Mouse (Mus musculus): Measurements from ENCODE around the gene Ttc8. TPM values are rescaled to one million over a fixed set of nuclear protein-coding genes. Genes with fewer than 3 reads are reported as not detected.

The Ttc8 gene
- polyA plus RNA-seq, 1 experiment from 2014 or later: 10.8 TPM

- no peaks in the 10 kb centered on the region for H3K9me3 ChIP-seq (ENCODE audit: control insufficient read depth, low read length)
- H3K4me2 ChIP-seq: no peak overlapping the region
- H3K27ac ChIP-seq (ENCODE audit: low read depth, low read length): no peak overlapping the region
- no peak for ATAC-seq (replicated peaks; ENCODE audit: low FRiP score)
- no peaks in the 10 kb centered on the region for H3K4me1 ChIP-seq (replicated peaks; ENCODE audit: control insufficient read depth, insufficient read depth, low read length)
- WGBS: 83% methylated on average over 2 of the region's 2 CpGs
- DNase-seq (ENCODE audit: low spot score): no peak
- H3K9ac ChIP-seq (ENCODE audit: low read depth, low read length): no peak overlapping the region
- H3K4me3 ChIP-seq (ENCODE audit: low read depth, low read length): no peak overlapping the region
- H3K27me3 ChIP-seq (replicated peaks; ENCODE audit: control insufficient read depth, insufficient read depth, low read length): no peaks in the 10 kb centered on the region
- H3K36me3 ChIP-seq (ENCODE audit: control insufficient read depth, insufficient read depth, low read length): no peaks in the 10 kb centered on the region
Measured at GRCm38 (mm10) chr12:98956951-98957350, 36.6 kb downstream of the Ttc8 start.

- DNase-seq (ENCODE audit: low spot score): no peak
- no peak for ATAC-seq (replicated peaks; ENCODE audit: low FRiP score)
- Histone ChIP-seq H3K4me2 (no peak overlapping the region), H3K9ac (ENCODE audit: low read depth, low read length) (no peak overlapping the region), H3K36me3 (ENCODE audit: control insufficient read depth, insufficient read depth, low read length) (no peaks in the 10 kb centered on the region), H3K9me3 (ENCODE audit: control insufficient read depth, low read length) (no peaks in the 10 kb centered on the region), H3K4me1 (replicated peaks; ENCODE audit: control insufficient read depth, insufficient read depth, low read length) (no peaks in the 10 kb centered on the region), H3K4me3 (ENCODE audit: low read depth, low read length) (no peak overlapping the region), H3K27me3 (replicated peaks; ENCODE audit: control insufficient read depth, insufficient read depth, low read length) (no peaks in the 10 kb centered on the region), H3K27ac (ENCODE audit: low read depth, low read length) (no peak overlapping the region)
- 82% methylated on average over 11 of the region's 11 CpGs for WGBS
Measured at GRCm38 (mm10) chr12:98957455-98957854, 37.1 kb downstream of the Ttc8 start.

GRCm38 (mm10) chr12:98961008-98961407 lies 40.6 kb downstream of the Ttc8 start:
- ATAC-seq (replicated peaks; ENCODE audit: low FRiP score) (no peak), DNase-seq (ENCODE audit: low spot score) (no peak)
- Histone ChIP-seq H3K9ac (ENCODE audit: low read depth, low read length) (no peak overlapping the region), H3K36me3 (ENCODE audit: control insufficient read depth, insufficient read depth, low read length) (no peaks in the 10 kb centered on the region), H3K4me1 (replicated peaks; ENCODE audit: control insufficient read depth, insufficient read depth, low read length) (no peaks in the 10 kb centered on the region), H3K27me3 (replicated peaks; ENCODE audit: control insufficient read depth, insufficient read depth, low read length) (no peaks in the 10 kb centered on the region), H3K9me3 (ENCODE audit: control insufficient read depth, low read length) (no peaks in the 10 kb centered on the region), H3K27ac (ENCODE audit: low read depth, low read length) (no peak overlapping the region), H3K4me3 (ENCODE audit: low read depth, low read length) (no peak overlapping the region), H3K4me2 (no peak overlapping the region)
- WGBS: 81% methylated on average over 7 of the region's 7 CpGs

GRCm38 (mm10) chr12:98961415-98961814 lies 41.0 kb downstream of the Ttc8 start:
- H3K27ac ChIP-seq (ENCODE audit: low read depth, low read length): no peak overlapping the region
- H3K36me3 ChIP-seq (ENCODE audit: control insufficient read depth, insufficient read depth, low read length): no peaks in the 10 kb centered on the region
- ATAC-seq (replicated peaks; ENCODE audit: low FRiP score) (no peak), DNase-seq (ENCODE audit: low spot score) (no peak)
- WGBS: 82% methylated on average over 4 of the region's 4 CpGs
- no peaks in the 10 kb centered on the region for H3K27me3 ChIP-seq (replicated peaks; ENCODE audit: control insufficient read depth, insufficient read depth, low read length)
- no peak overlapping the region for H3K4me3 ChIP-seq (ENCODE audit: low read depth, low read length)
- H3K4me1 ChIP-seq (replicated peaks; ENCODE audit: control insufficient read depth, insufficient read depth, low read length): no peaks in the 10 kb centered on the region
- H3K9me3 ChIP-seq (ENCODE audit: control insufficient read depth, low read length): no peaks in the 10 kb centered on the region
- H3K4me2 ChIP-seq: no peak overlapping the region
- no peak overlapping the region for H3K9ac ChIP-seq (ENCODE audit: low read depth, low read length)

GRCm38 (mm10) chr12:98965441-98966135 lies 45.2 kb downstream of the Ttc8 start:
- H3K4me3 ChIP-seq (ENCODE audit: low read depth, low read length): no peak overlapping the region
- no peak for DNase-seq (ENCODE audit: low spot score)
- H3K27me3 ChIP-seq (replicated peaks; ENCODE audit: control insufficient read depth, insufficient read depth, low read length): no peaks in the 10 kb centered on the region
- H3K4me1 ChIP-seq (replicated peaks; ENCODE audit: control insufficient read depth, insufficient read depth, low read length): no peaks in the 10 kb centered on the region
- H3K9me3 ChIP-seq (ENCODE audit: control insufficient read depth, low read length): no peaks in the 10 kb centered on the region
- no peaks in the 10 kb centered on the region for H3K36me3 ChIP-seq (ENCODE audit: control insufficient read depth, insufficient read depth, low read length)
- WGBS: 83% methylated on average over 4 of the region's 4 CpGs
- H3K4me2 ChIP-seq: no peak overlapping the region
- H3K27ac ChIP-seq (ENCODE audit: low read depth, low read length): no peak overlapping the region
- no peak for ATAC-seq (replicated peaks; ENCODE audit: low FRiP score)
- H3K9ac ChIP-seq (ENCODE audit: low read depth, low read length): no peak overlapping the region

GRCm38 (mm10) chr12:98972291-98972690 lies 51.9 kb downstream of the Ttc8 start:
- no peak overlapping the region for H3K4me3 ChIP-seq (ENCODE audit: low read depth, low read length)
- 96% methylated on average over 3 of the region's 3 CpGs for WGBS
- no peaks in the 10 kb centered on the region for H3K9me3 ChIP-seq (ENCODE audit: control insufficient read depth, low read length)
- no peaks in the 10 kb centered on the region; the same call in 1 of the 2 replicates for H3K36me3 ChIP-seq (ENCODE audit: control insufficient read depth, insufficient read depth, low read length)
- no peak overlapping the region for H3K9ac ChIP-seq (ENCODE audit: low read depth, low read length)
- no peak overlapping the region for H3K27ac ChIP-seq (ENCODE audit: low read depth, low read length)
- no peak overlapping the region for H3K4me2 ChIP-seq
- no peaks in the 10 kb centered on the region for H3K27me3 ChIP-seq (replicated peaks; ENCODE audit: control insufficient read depth, insufficient read depth, low read length)
- no peaks in the 10 kb centered on the region for H3K4me1 ChIP-seq (replicated peaks; ENCODE audit: control insufficient read depth, insufficient read depth, low read length)
- DNase-seq (ENCODE audit: low spot score) (no peak), ATAC-seq (replicated peaks; ENCODE audit: low FRiP score) (no peak)

- no peak for DNase-seq (ENCODE audit: low spot score)
- H3K27me3 ChIP-seq (replicated peaks; ENCODE audit: control insufficient read depth, insufficient read depth, low read length): no peaks in the 10 kb centered on the region
- H3K9me3 ChIP-seq (ENCODE audit: control insufficient read depth, low read length): no peaks in the 10 kb centered on the region
- H3K4me2 ChIP-seq: no peak overlapping the region
- ATAC-seq (replicated peaks; ENCODE audit: low FRiP score): no peak
- no peak overlapping the region for H3K9ac ChIP-seq (ENCODE audit: low read depth, low read length)
- H3K4me1 ChIP-seq (replicated peaks; ENCODE audit: control insufficient read depth, insufficient read depth, low read length): no peaks in the 10 kb centered on the region
- H3K36me3 ChIP-seq (ENCODE audit: control insufficient read depth, insufficient read depth, low read length): no peaks in the 10 kb centered on the region; the same call in 1 of the 2 replicates
- H3K4me3 ChIP-seq (ENCODE audit: low read depth, low read length): no peak overlapping the region
- no peak overlapping the region for H3K27ac ChIP-seq (ENCODE audit: low read depth, low read length)
- 81% methylated on average over 10 of the region's 10 CpGs for WGBS
Measured at GRCm38 (mm10) chr12:98973461-98973860, 53.1 kb downstream of the Ttc8 start.

GRCm38 (mm10) chr12:98974157-98974804 lies 53.9 kb downstream of the Ttc8 start:
- ATAC-seq (replicated peaks; ENCODE audit: low FRiP score) (no peak), DNase-seq (ENCODE audit: low spot score) (no peak)
- WGBS: 76% methylated on average over 12 of the region's 12 CpGs
- Histone ChIP-seq H3K36me3 (ENCODE audit: control insufficient read depth, insufficient read depth, low read length) (no peaks in the 10 kb centered on the region; the same call in 1 of the 2 replicates), H3K27ac (ENCODE audit: low read depth, low read length) (no peak overlapping the region), H3K4me1 (replicated peaks; ENCODE audit: control insufficient read depth, insufficient read depth, low read length) (no peaks in the 10 kb centered on the region), H3K9ac (ENCODE audit: low read depth, low read length) (no peak overlapping the region), H3K27me3 (replicated peaks; ENCODE audit: control insufficient read depth, insufficient read depth, low read length) (no peaks in the 10 kb centered on the region), H3K9me3 (ENCODE audit: control insufficient read depth, low read length) (no peaks in the 10 kb centered on the region), H3K4me2 (no peak overlapping the region), H3K4me3 (ENCODE audit: low read depth, low read length) (no peak overlapping the region)

- Histone ChIP-seq H3K4me2 (no peak overlapping the region), H3K36me3 (ENCODE audit: control insufficient read depth, insufficient read depth, low read length) (no peaks in the 10 kb centered on the region; the same call in 1 of the 2 replicates), H3K4me3 (ENCODE audit: low read depth, low read length) (no peak overlapping the region), H3K4me1 (replicated peaks; ENCODE audit: control insufficient read depth, insufficient read depth, low read length) (no peaks in the 10 kb centered on the region), H3K9me3 (ENCODE audit: control insufficient read depth, low read length) (no peaks in the 10 kb centered on the region), H3K9ac (ENCODE audit: low read depth, low read length) (no peak overlapping the region), H3K27ac (ENCODE audit: low read depth, low read length) (no peak overlapping the region), H3K27me3 (replicated peaks; ENCODE audit: control insufficient read depth, insufficient read depth, low read length) (no peaks in the 10 kb centered on the region)
- 87% methylated on average over 3 of the region's 3 CpGs for WGBS
- no peak for DNase-seq (ENCODE audit: low spot score)
- ATAC-seq (replicated peaks; ENCODE audit: low FRiP score): no peak
Measured at GRCm38 (mm10) chr12:98981081-98981480, 60.7 kb downstream of the Ttc8 start.
